Mouse (Mus musculus): ENCODE measurements at regions not wholly inside any gene's neighbourhood (a gene's known extent, or its start where the extent isn't known, plus 50 kb on each side); places are given as distances from the start of the nearest gene placed in this dataset.

GRCm38 (mm10) chr13:31425825-31426500 is 130.0 kb upstream of the Foxq1 start:
- no peaks in the 10 kb centered on the region; the same call in none of the 2 replicates for H3K4me1 ChIP-seq (replicated peaks; ENCODE audit: control insufficient read depth, insufficient read depth, low read length)
- H3K27me3 ChIP-seq (replicated peaks; ENCODE audit: control insufficient read depth, insufficient read depth, low read length), result no peaks in the 10 kb centered on the region
- TF ChIP-seq CTCF (IDR thresholded peaks at IDR 0.05; ENCODE audit: low read depth), result no peak
- ATAC-seq, result no peak
- no peak overlapping the region for H3K27ac ChIP-seq (ENCODE audit: low read depth, low read length)
- H3K36me3 ChIP-seq (ENCODE audit: control insufficient read depth, insufficient read depth), result no peaks in the 10 kb centered on the region
- no peak overlapping the region for H3K4me3 ChIP-seq (ENCODE audit: low read depth, low read length)
- no peaks in the 10 kb centered on the region for H3K9me3 ChIP-seq (ENCODE audit: control insufficient read depth)
- WGBS, result 78% methylated on average over 7 of the region's 7 CpGs
- H3K9ac ChIP-seq (ENCODE audit: low read depth, low read length), result no peak overlapping the region
- no peak overlapping the region for H3K4me2 ChIP-seq (replicated peaks; ENCODE audit: low read depth)

DNA sequence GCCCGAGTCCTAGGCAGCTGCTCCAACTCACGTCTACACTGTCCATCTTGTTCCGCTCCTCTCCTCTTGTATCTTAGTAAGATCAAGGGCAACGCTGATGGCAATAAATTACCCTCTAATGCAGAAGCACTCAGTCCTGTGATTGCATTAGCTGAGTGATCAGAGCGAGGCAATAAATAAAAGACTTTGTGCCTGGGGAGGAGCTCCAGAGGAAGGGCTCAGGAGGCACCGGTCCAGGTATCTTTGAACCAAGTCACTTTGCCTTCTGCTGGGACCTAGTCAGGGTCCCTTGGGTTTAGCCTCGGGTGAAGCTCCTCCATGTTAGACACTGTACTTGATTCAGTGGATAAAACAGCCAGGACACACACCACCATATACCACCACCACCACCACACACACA is 119.5 kb upstream of the Foxq1 start:
- WGBS, result 19% methylated on average over 7 of the region's 7 CpGs
- H3K9me3 ChIP-seq (ENCODE audit: control insufficient read depth), result no peaks in the 10 kb centered on the region
- no peak overlapping the region for H3K9ac ChIP-seq (ENCODE audit: low read depth, low read length)
- peak; percentile 67 for ATAC-seq
- no peaks in the 10 kb centered on the region for H3K36me3 ChIP-seq (ENCODE audit: control insufficient read depth, insufficient read depth)
- H3K27ac ChIP-seq (ENCODE audit: low read depth, low read length), result no peak overlapping the region
- TF ChIP-seq CTCF (IDR thresholded peaks at IDR 0.05; ENCODE audit: low read depth), result no peak
- no peaks in the 10 kb centered on the region for H3K27me3 ChIP-seq (replicated peaks; ENCODE audit: control insufficient read depth, insufficient read depth, low read length)
- no peak overlapping the region for H3K4me2 ChIP-seq (replicated peaks; ENCODE audit: low read depth)
- H3K4me1 ChIP-seq (replicated peaks; ENCODE audit: control insufficient read depth, insufficient read depth, low read length), result no peaks in the 10 kb centered on the region
- H3K4me3 ChIP-seq (ENCODE audit: low read depth, low read length), result no peak overlapping the region

DNA sequence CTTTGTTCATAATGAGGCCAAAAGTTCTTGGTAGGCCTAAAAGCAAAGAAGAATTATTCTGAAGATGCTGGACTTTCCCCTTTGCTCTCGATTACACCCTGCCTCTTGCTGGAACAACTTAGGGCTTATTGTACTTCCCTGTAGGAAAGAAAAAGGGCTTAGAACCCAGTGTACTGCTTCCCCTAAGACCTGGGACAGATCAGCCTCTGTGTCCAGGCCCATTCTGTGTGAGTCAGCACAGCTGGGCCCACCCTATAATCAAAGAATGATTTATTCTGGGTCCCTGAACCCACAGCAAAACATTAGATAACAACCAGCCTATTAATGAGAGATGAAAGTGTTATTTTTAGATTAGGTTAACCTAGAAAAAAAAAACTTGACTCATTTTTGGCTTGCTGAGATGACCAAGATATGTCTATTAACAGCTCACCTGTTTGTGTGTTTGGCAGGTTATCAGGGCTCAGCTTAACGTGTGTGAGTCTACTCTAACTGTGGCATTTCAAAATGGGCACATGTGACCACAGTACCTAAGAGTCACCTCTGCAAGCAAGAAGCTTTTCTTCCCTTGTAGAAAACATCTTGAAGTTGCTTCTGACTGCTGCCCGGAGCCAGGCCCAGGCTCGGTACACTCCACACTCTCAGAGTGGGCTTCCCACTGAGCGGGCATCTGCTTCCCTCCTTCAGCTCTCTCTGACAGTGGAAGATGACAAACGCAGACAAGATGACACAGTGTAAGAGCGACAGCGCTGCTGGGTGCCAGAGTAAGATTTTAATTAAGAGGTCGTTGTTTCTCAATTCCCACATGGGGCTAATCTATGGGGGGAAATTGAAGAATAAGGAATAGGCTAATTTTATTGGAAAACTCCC is 115.9 kb upstream of the Foxq1 start:
- no peak overlapping the region for H3K9ac ChIP-seq (ENCODE audit: low read depth, low read length)
- H3K9me3 ChIP-seq (ENCODE audit: control insufficient read depth), result no peaks in the 10 kb centered on the region
- TF ChIP-seq CTCF (IDR thresholded peaks at IDR 0.05; ENCODE audit: low read depth), result no peak
- H3K27ac ChIP-seq (ENCODE audit: low read depth, low read length), result no peak overlapping the region
- no peaks in the 10 kb centered on the region for H3K4me1 ChIP-seq (replicated peaks; ENCODE audit: control insufficient read depth, insufficient read depth, low read length)
- no peak overlapping the region for H3K4me3 ChIP-seq (ENCODE audit: low read depth, low read length)
- H3K27me3 ChIP-seq (replicated peaks; ENCODE audit: control insufficient read depth, insufficient read depth, low read length), result no peaks in the 10 kb centered on the region
- WGBS, result 76% methylated on average over 9 of the region's 9 CpGs
- H3K36me3 ChIP-seq (ENCODE audit: control insufficient read depth, insufficient read depth), result no peaks in the 10 kb centered on the region
- H3K4me2 ChIP-seq (replicated peaks; ENCODE audit: low read depth), result no peak overlapping the region
- peak; percentile 57; the same call in 1 of the 2 replicates for ATAC-seq

DNA sequence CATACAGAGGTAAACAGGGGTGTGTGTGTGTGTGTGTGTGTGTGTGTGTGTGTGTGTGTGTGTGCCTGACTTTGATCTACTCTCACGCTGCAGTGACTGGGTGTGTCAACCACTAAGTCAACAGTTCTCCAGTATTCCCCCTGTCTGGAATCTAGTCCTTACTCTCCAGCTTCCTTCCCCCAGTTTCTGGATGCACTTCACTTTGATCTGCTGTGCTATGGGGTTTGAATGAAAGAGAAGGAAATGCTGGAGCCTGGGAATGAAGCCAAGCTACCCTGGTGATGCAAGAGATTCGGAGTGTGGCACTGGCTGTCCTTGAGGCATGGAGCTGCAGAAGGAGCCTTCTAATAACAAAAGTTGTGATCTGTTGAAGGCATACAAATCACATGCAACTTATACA is 97.1 kb upstream of the Foxq1 start:
- peak; percentile 53 for ATAC-seq
- Histone ChIP-seq H3K4me2 (replicated peaks; ENCODE audit: low read depth) (no peak overlapping the region), H3K4me1 (replicated peaks; ENCODE audit: control insufficient read depth, insufficient read depth, low read length) (no peaks in the 10 kb centered on the region), H3K9me3 (ENCODE audit: control insufficient read depth) (no peaks in the 10 kb centered on the region), H3K27ac (ENCODE audit: low read depth, low read length) (no peak overlapping the region), H3K36me3 (ENCODE audit: control insufficient read depth, insufficient read depth) (no peaks in the 10 kb centered on the region), H3K27me3 (replicated peaks; ENCODE audit: control insufficient read depth, insufficient read depth, low read length) (no peaks in the 10 kb centered on the region), H3K9ac (ENCODE audit: low read depth, low read length) (no peak overlapping the region), H3K4me3 (ENCODE audit: low read depth, low read length) (no peak overlapping the region)
- WGBS, result 18% methylated on average over 2 of the region's 2 CpGs
- no peak for TF ChIP-seq CTCF (IDR thresholded peaks at IDR 0.05; ENCODE audit: low read depth)

GRCm38 (mm10) chr13:31465141-31465540 is 90.8 kb upstream of the Foxq1 start:
- H3K4me1 ChIP-seq (replicated peaks; ENCODE audit: control insufficient read depth, insufficient read depth, low read length), result no peaks in the 10 kb centered on the region
- H3K4me3 ChIP-seq (ENCODE audit: low read depth, low read length), result no peak overlapping the region
- H3K27ac ChIP-seq (ENCODE audit: low read depth, low read length), result no peak overlapping the region
- ATAC-seq, result no peak
- 84% methylated on average over 8 of the region's 8 CpGs for WGBS
- no peaks in the 10 kb centered on the region for H3K36me3 ChIP-seq (ENCODE audit: control insufficient read depth, insufficient read depth)
- no peak overlapping the region for H3K9ac ChIP-seq (ENCODE audit: low read depth, low read length)
- TF ChIP-seq CTCF (IDR thresholded peaks at IDR 0.05; ENCODE audit: low read depth), result no peak
- H3K9me3 ChIP-seq (ENCODE audit: control insufficient read depth), result no peaks in the 10 kb centered on the region
- no peaks in the 10 kb centered on the region for H3K27me3 ChIP-seq (replicated peaks; ENCODE audit: control insufficient read depth, insufficient read depth, low read length)
- no peak overlapping the region for H3K4me2 ChIP-seq (replicated peaks; ENCODE audit: low read depth)

DNA sequence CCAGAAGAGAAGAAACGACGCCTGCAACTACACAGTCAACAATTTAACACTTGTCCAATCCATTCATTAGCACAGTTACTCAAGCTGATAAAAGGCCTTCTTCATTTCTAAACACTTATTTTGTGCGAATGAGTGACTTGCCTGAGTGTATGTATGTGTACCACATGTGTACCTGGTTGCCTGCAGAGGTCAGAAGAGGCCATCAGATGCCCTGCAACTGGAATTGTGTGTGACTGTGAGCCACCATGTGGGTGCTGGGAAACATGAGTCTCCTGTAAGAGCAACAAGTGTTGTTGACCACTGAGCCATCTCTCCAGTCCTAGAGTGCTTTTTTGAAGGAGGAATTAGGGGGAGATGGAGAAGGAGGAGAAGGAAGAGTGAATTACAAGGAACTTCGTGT is 90.2 kb upstream of the Foxq1 start:
- 80% methylated on average over 4 of the region's 4 CpGs for WGBS
- no peaks in the 10 kb centered on the region for H3K27me3 ChIP-seq (replicated peaks; ENCODE audit: control insufficient read depth, insufficient read depth, low read length)
- ATAC-seq, result no peak

More for the DNA sequence above, 90.2 kb upstream of the Foxq1 start:
- no peak overlapping the region for H3K4me2 ChIP-seq (replicated peaks; ENCODE audit: low read depth)
- H3K4me3 ChIP-seq (ENCODE audit: low read depth, low read length), result no peak overlapping the region
- no peak overlapping the region for H3K27ac ChIP-seq (ENCODE audit: low read depth, low read length)
- no peak overlapping the region for H3K9ac ChIP-seq (ENCODE audit: low read depth, low read length)
- no peaks in the 10 kb centered on the region for H3K36me3 ChIP-seq (ENCODE audit: control insufficient read depth, insufficient read depth)
- H3K4me1 ChIP-seq (replicated peaks; ENCODE audit: control insufficient read depth, insufficient read depth, low read length), result no peaks in the 10 kb centered on the region
- H3K9me3 ChIP-seq (ENCODE audit: control insufficient read depth), result no peaks in the 10 kb centered on the region
- peak; percentile 51 for TF ChIP-seq CTCF (IDR thresholded peaks at IDR 0.05; ENCODE audit: low read depth)

Measured in intestine, postnatal 0 days (tissue).